Mouse (Mus musculus): ENCODE data around the gene Kti12. TPM values are rescaled to one million over a fixed set of nuclear protein-coding genes. Genes with fewer than 3 reads are reported as not detected.

Kti12 gene
- 32.6 and 35.4 TPM in 2 replicates for polyA plus RNA-seq (2014; fragmentation: Nextera tagmentation; extraction: Ambion mirVana)

- WGBS, result under 1% methylated on average over 77 of the region's 77 CpGs
- ATAC-seq (peak; percentile 95), DNase-seq (ENCODE audit: low spot score) (peak; percentile 96)
These were observed at the start of gene Kti12 for GRCm38 (mm10) chr4:108847715-108848504. Kti12 (plus strand) TSS chr4:108847785.

DNA sequence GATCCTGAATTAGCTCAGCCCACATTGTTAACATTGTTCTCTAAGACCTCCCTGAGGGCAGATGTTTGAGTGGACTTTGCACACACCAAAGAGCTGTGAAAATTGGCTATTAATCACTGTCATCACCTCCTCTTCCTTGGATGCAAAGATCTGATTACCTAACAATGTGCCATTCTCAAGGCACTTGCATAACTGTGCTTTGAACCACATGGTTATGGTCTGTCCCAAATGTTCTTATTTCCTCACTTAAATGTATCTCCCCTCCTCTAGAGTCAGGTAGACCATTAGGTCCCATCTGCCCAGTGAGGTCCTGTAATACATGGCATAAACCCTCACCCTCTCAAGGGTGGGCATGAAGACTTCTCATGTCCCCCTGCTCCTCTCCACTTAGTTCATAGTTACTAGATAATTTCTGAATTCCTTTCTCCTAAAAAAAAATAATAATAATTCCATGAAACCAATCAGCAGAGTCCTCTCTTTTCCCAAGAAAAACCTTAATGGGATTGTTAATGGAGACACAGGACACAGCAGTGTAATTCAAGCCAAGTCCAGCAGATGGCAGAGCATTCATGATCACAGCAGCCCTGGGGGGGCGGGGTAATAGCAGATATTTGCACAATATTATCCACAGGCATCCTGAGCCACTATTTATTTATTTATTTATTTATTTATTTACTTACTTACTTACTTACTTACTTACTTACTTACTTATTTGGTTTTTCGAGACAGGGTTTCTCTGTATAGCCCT lies 49.3 kb upstream of the Kti12 start:
- Histone ChIP-seq H3K36me3 (ENCODE audit: control insufficient read depth, insufficient read depth, low read length) (no peaks in the 10 kb centered on the region), H3K4me1 (ENCODE audit: control insufficient read depth, insufficient read depth, low read length) (no peaks in the 10 kb centered on the region), H3K9me3 (replicated peaks; ENCODE audit: control insufficient read depth, low read length) (no peaks in the 10 kb centered on the region), H3K27me3 (replicated peaks; ENCODE audit: control insufficient read depth, insufficient read depth, low read length) (no peaks in the 10 kb centered on the region), H3K27ac (ENCODE audit: low read depth, low read length) (no peak overlapping the region), H3K4me3 (ENCODE audit: low read depth, low read length) (no peak overlapping the region), H3K4me2 (ENCODE audit: low read length) (no peak overlapping the region), H3K9ac (ENCODE audit: low read length) (no peak overlapping the region)
- ATAC-seq (0 out of 2 replicates have a peak, but pooled peaks have one; percentile 46), DNase-seq (ENCODE audit: low spot score) (peak; percentile 79)
- WGBS, result 44% methylated on average over 2 of the region's 2 CpGs

More at GRCm38 (mm10) chr4:108847715-108848504, at the start of gene Kti12:
- no peaks in the 10 kb centered on the region for H3K9me3 ChIP-seq (replicated peaks; ENCODE audit: control insufficient read depth, low read length)
- H3K36me3 ChIP-seq (ENCODE audit: control insufficient read depth, insufficient read depth, low read length), result peaks cover 3% of the 10 kb centered on the region; the same call in 1 of the 2 replicates
- no peaks in the 10 kb centered on the region for H3K27me3 ChIP-seq (replicated peaks; ENCODE audit: control insufficient read depth, insufficient read depth, low read length)
- H3K9ac ChIP-seq (ENCODE audit: low read length), result peak within 1 kb of the TSS; percentile 80
- peak within 1 kb of the TSS; percentile 89 for H3K4me3 ChIP-seq (ENCODE audit: low read depth, low read length)
- H3K4me2 ChIP-seq (ENCODE audit: low read length), result peak within 1 kb of the TSS; percentile 97
- peak within 1 kb of the TSS; percentile 66 for H3K27ac ChIP-seq (ENCODE audit: low read depth, low read length)
- H3K4me1 ChIP-seq (ENCODE audit: control insufficient read depth, insufficient read depth, low read length), result peaks cover 12% of the 10 kb centered on the region

DNA sequence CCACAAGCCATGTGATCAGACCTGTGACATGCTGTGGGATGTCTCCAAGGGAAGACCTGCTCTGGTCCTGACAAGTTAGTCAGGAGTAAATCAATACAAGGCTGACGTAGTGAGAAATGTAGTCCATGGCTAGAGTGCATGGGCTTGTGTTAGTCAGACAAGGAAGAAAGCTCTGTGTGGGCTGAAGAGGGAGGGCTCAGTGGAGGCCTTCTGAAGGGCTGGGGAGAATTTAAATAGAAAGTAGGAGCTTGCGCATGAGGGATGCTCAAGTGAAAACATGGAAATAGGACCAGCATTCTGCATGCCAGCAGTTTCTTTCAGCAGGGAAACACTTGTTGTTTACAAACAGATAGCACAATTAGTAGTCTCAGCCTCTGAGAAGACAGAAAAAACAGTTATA lies 44.0 kb upstream of the Kti12 start:
- no peaks in the 10 kb centered on the region for H3K27me3 ChIP-seq (replicated peaks; ENCODE audit: control insufficient read depth, insufficient read depth, low read length)
- no peak for DNase-seq (ENCODE audit: low spot score)
- 79% methylated on average over 2 of the region's 2 CpGs for WGBS

DNA sequence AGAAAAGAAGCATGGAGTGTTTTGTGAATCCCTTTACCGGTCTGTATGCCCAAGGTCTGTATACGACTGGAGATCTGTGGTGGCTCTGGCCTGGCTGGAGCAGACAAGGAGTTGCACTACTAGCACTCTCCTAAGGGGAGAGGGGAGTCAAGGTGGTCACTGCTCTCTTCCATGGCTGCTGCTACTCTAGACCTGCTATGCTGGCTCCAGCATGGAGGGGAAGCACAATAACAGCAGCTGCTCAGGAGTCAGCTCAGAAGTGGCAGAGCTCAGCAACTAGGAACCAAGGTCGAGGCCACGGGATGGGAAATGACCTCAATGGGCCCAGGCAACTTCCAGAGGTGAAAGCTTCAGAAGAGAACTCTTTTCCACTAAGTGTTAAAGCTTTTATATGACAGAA lies 36.4 kb upstream of the Kti12 start:
- 73% methylated on average over 4 of the region's 4 CpGs for WGBS
- no peak for ATAC-seq

More for the DNA sequence above, 44.0 kb upstream of the Kti12 start:
- no peak for ATAC-seq
- H3K9me3 ChIP-seq (replicated peaks; ENCODE audit: control insufficient read depth, low read length), result no peaks in the 10 kb centered on the region
- H3K27ac ChIP-seq (ENCODE audit: low read depth, low read length), result no peak overlapping the region
- no peaks in the 10 kb centered on the region for H3K36me3 ChIP-seq (ENCODE audit: control insufficient read depth, insufficient read depth, low read length)
- H3K4me2 ChIP-seq (ENCODE audit: low read length), result no peak overlapping the region
- H3K9ac ChIP-seq (ENCODE audit: low read length), result no peak overlapping the region
- H3K4me3 ChIP-seq (ENCODE audit: low read depth, low read length), result no peak overlapping the region
- H3K4me1 ChIP-seq (ENCODE audit: control insufficient read depth, insufficient read depth, low read length), result no peaks in the 10 kb centered on the region

GRCm38 (mm10) chr4:108811550-108811949 lies 36.0 kb upstream of the Kti12 start:
- Histone ChIP-seq H3K27ac (ENCODE audit: low read depth, low read length) (no peak overlapping the region), H3K36me3 (ENCODE audit: control insufficient read depth, insufficient read depth, low read length) (peaks cover 7% of the 10 kb centered on the region), H3K9me3 (replicated peaks; ENCODE audit: control insufficient read depth, low read length) (no peaks in the 10 kb centered on the region), H3K4me2 (ENCODE audit: low read length) (no peak overlapping the region), H3K9ac (ENCODE audit: low read length) (no peak overlapping the region), H3K4me1 (ENCODE audit: control insufficient read depth, insufficient read depth, low read length) (no peaks in the 10 kb centered on the region), H3K27me3 (replicated peaks; ENCODE audit: control insufficient read depth, insufficient read depth, low read length) (no peaks in the 10 kb centered on the region), H3K4me3 (ENCODE audit: low read depth, low read length) (no peak overlapping the region)
- WGBS, result 71% methylated on average over 6 of the region's 6 CpGs
- ATAC-seq (no peak), DNase-seq (ENCODE audit: low spot score) (no peak)

More for the DNA sequence above, 36.4 kb upstream of the Kti12 start:
- H3K27me3 ChIP-seq (replicated peaks; ENCODE audit: control insufficient read depth, insufficient read depth, low read length), result no peaks in the 10 kb centered on the region
- no peaks in the 10 kb centered on the region for H3K9me3 ChIP-seq (replicated peaks; ENCODE audit: control insufficient read depth, low read length)
- H3K4me3 ChIP-seq (ENCODE audit: low read depth, low read length), result no peak overlapping the region
- H3K4me2 ChIP-seq (ENCODE audit: low read length), result no peak overlapping the region
- H3K36me3 ChIP-seq (ENCODE audit: control insufficient read depth, insufficient read depth, low read length), result peaks cover 7% of the 10 kb centered on the region
- no peak overlapping the region for H3K27ac ChIP-seq (ENCODE audit: low read depth, low read length)
- no peak overlapping the region for H3K9ac ChIP-seq (ENCODE audit: low read length)
- DNase-seq (ENCODE audit: low spot score), result no peak
- no peaks in the 10 kb centered on the region for H3K4me1 ChIP-seq (ENCODE audit: control insufficient read depth, insufficient read depth, low read length)

- 94% methylated on average over 3 of the region's 3 CpGs for WGBS
- Histone ChIP-seq H3K4me1 (ENCODE audit: control insufficient read depth, insufficient read depth, low read length) (no peaks in the 10 kb centered on the region), H3K9ac (ENCODE audit: low read length) (no peak overlapping the region), H3K4me2 (ENCODE audit: low read length) (no peak overlapping the region), H3K9me3 (replicated peaks; ENCODE audit: control insufficient read depth, low read length) (no peaks in the 10 kb centered on the region), H3K27ac (ENCODE audit: low read depth, low read length) (no peak overlapping the region), H3K4me3 (ENCODE audit: low read depth, low read length) (no peak overlapping the region), H3K27me3 (replicated peaks; ENCODE audit: control insufficient read depth, insufficient read depth, low read length) (no peaks in the 10 kb centered on the region), H3K36me3 (ENCODE audit: control insufficient read depth, insufficient read depth, low read length) (peaks cover 81% of the 10 kb centered on the region)
- DNase-seq (ENCODE audit: low spot score) (no peak), ATAC-seq (no peak)
These were observed 21.9 kb upstream of the Kti12 start for GRCm38 (mm10) chr4:108825677-108826076.

DNA sequence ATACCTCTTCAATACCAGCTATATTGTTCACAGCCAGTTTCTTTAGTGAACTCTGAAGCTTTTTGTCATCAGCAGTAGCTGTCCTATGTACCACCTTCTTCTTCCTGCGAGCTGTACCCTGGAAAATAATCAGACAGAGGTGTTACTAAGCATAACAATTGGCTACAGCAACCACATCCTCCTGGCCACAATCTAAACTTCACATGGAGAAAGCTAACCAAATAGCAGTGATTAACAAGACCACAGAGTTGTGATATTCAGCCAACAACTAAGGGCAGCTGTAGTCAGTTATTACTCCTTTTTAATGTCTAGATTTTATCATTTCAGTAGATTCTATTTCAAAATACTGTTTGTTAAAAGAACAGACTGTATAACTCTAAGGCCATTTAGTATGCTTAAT lies 21.5 kb upstream of the Kti12 start:
- no peak for DNase-seq (ENCODE audit: low spot score)

DNA sequence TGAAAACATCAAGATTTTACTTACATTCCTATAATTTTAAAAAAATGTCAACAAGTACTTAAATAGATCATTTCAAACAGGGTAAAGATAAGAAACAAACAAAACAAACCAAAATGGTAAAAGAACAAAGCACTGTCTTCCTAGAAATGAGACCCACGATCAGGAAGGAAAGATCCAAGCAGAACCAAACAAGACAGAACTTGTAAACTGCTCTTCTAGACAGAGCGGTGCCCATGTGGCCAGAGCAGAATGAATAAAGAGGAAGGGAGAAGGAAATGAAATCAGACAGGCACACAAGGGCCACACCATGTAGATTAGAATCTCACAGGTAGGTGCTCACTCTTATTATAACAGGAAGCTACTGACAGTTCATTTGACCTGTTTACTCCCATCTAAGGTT lies 20.9 kb upstream of the Kti12 start:
- no peak overlapping the region for H3K4me2 ChIP-seq (ENCODE audit: low read length)
- ATAC-seq, result no peak
- no peak overlapping the region for H3K4me3 ChIP-seq (ENCODE audit: low read depth, low read length)
- DNase-seq (ENCODE audit: low spot score), result no peak
- 97% methylated on average over 2 of the region's 2 CpGs for WGBS
- H3K27ac ChIP-seq (ENCODE audit: low read depth, low read length), result no peak overlapping the region
- H3K9me3 ChIP-seq (replicated peaks; ENCODE audit: control insufficient read depth, low read length), result no peaks in the 10 kb centered on the region
- H3K36me3 ChIP-seq (ENCODE audit: control insufficient read depth, insufficient read depth, low read length), result peaks cover 74% of the 10 kb centered on the region
- peaks cover 6% of the 10 kb centered on the region for H3K4me1 ChIP-seq (ENCODE audit: control insufficient read depth, insufficient read depth, low read length)
- H3K27me3 ChIP-seq (replicated peaks; ENCODE audit: control insufficient read depth, insufficient read depth, low read length), result no peaks in the 10 kb centered on the region
- no peak overlapping the region for H3K9ac ChIP-seq (ENCODE audit: low read length)

More for the DNA sequence above, 21.5 kb upstream of the Kti12 start:
- Histone ChIP-seq H3K27me3 (replicated peaks; ENCODE audit: control insufficient read depth, insufficient read depth, low read length) (no peaks in the 10 kb centered on the region), H3K9me3 (replicated peaks; ENCODE audit: control insufficient read depth, low read length) (no peaks in the 10 kb centered on the region), H3K4me2 (ENCODE audit: low read length) (no peak overlapping the region), H3K9ac (ENCODE audit: low read length) (no peak overlapping the region), H3K36me3 (ENCODE audit: control insufficient read depth, insufficient read depth, low read length) (peaks cover 77% of the 10 kb centered on the region), H3K27ac (ENCODE audit: low read depth, low read length) (no peak overlapping the region), H3K4me3 (ENCODE audit: low read depth, low read length) (no peak overlapping the region), H3K4me1 (ENCODE audit: control insufficient read depth, insufficient read depth, low read length) (0 out of 2 replicates have a peak, but pooled peaks cover 4% of the 10 kb centered on the region)
- no peak for ATAC-seq
- WGBS, result 97% methylated on average over 1 of the region's 1 CpGs

Measured in forebrain, embryonic 14.5 days (tissue).